Mouse (Mus musculus): Measurements from ENCODE around the gene Hist1h2bk. TPM values are rescaled to one million over a fixed set of nuclear protein-coding genes. Genes with fewer than 3 reads are reported as not detected.
"Not testable (repeated sequence)": the region's sequence is repeated elsewhere in the genome, so short reads cannot be mapped to it uniquely, and the experiment has no call there.

Gene Hist1h2bk
- polyA plus RNA-seq, 1 experiment from 2014 or later: 8.2 TPM

GRCm38 (mm10) chr13:22084140-22084539 lies 48.5 kb downstream of the Hist1h2bk start, which contains the start of gene Vmn1r188:
Gene Vmn1r188 (plus strand): TSS chr13:22084440.
- not testable (repeated sequence) for H3K27ac ChIP-seq (ENCODE audit: low read length); H3K4me3 ChIP-seq (ENCODE audit: low read length); H3K9ac ChIP-seq (replicated peaks; ENCODE audit: low read length); H3K9me3 ChIP-seq (ENCODE audit: low read length); H3K36me3 ChIP-seq (ENCODE audit: insufficient read depth, low read length); H3K4me1 ChIP-seq (ENCODE audit: insufficient read depth, low read length); H3K4me2 ChIP-seq (replicated peaks; ENCODE audit: low read depth, low read length); ATAC-seq (ENCODE audit: low FRiP score, low TSS enrichment); H3K27me3 ChIP-seq (ENCODE audit: insufficient read depth, low read length)
- 83% methylated on average over 1 of the region's 1 CpGs for WGBS

Small RNA genes within 50 kb of the gene (microRNA-seq; reads per million reads assigned to microRNA genes)
- gene Gm26300 (not detected), gene Gm44390 (not detected), gene Gm44486 (not detected)

Other genes starting within 250 kb of the Hist1h2bk start
- gene Hist1h2an, start 248.7 kb upstream of the Hist1h2bk start, polyA plus RNA-seq (2015; fragmentation: Nextera tagmentation; extraction: Ambion mirVana): 3.4 and 6.0 TPM in 2 replicates
- gene Hist1h2bp, start 248.4 kb upstream of the Hist1h2bk start, polyA plus RNA-seq (2015; fragmentation: Nextera tagmentation; extraction: Ambion mirVana): 2.0 and 2.2 TPM in 2 replicates
- gene Hist1h2bq, start 225.7 kb upstream of the Hist1h2bk start, polyA plus RNA-seq (2015; fragmentation: Nextera tagmentation; extraction: Ambion mirVana): 22.0 and 25.6 TPM in 2 replicates
- gene Hist1h2ao, start 225.4 kb upstream of the Hist1h2bk start, polyA plus RNA-seq (2015; fragmentation: Nextera tagmentation; extraction: Ambion mirVana): 2.1 TPM in 1 of 2 replicates, not detected in the other
- not detected in 2 replicates for gene Hist1h4m, start 224.1 kb upstream of the Hist1h2bk start, polyA plus RNA-seq (2015; fragmentation: Nextera tagmentation; extraction: Ambion mirVana)
- 13.6 and 14.5 TPM in 2 replicates for gene Hist1h4n, start 203.7 kb upstream of the Hist1h2bk start, polyA plus RNA-seq (2015; fragmentation: Nextera tagmentation; extraction: Ambion mirVana)
- 2,785 and 3,191 TPM in 2 replicates for gene Hist1h2ap, start 202.4 kb upstream of the Hist1h2bk start, polyA plus RNA-seq (2015; fragmentation: Nextera tagmentation; extraction: Ambion mirVana)
- 22.6 and 26.0 TPM in 2 replicates for gene Hist1h2br, start 202.1 kb upstream of the Hist1h2bk start, polyA plus RNA-seq (2015; fragmentation: Nextera tagmentation; extraction: Ambion mirVana)
- 11.6 and 13.7 TPM in 2 replicates for gene Zfp184, start 90.8 kb upstream of the Hist1h2bk start, polyA plus RNA-seq (2015; fragmentation: Nextera tagmentation; extraction: Ambion mirVana)
- 0.15 and 0.26 TPM in 2 replicates for gene Pom121l2, start 54.7 kb upstream of the Hist1h2bk start, polyA plus RNA-seq (2015; fragmentation: Nextera tagmentation; extraction: Ambion mirVana)
- gene Prss16, start 26.1 kb upstream of the Hist1h2bk start, polyA plus RNA-seq (2015; fragmentation: Nextera tagmentation; extraction: Ambion mirVana): 0.32 and 0.97 TPM in 2 replicates
- gene Hist1h2ah, start 302 bp upstream of the Hist1h2bk start, polyA plus RNA-seq (2015; fragmentation: Nextera tagmentation; extraction: Ambion mirVana): 7.8 and 9.2 TPM in 2 replicates
- gene Hist1h4i, start 5.5 kb downstream of the Hist1h2bk start, polyA plus RNA-seq (2015; fragmentation: Nextera tagmentation; extraction: Ambion mirVana): 29.5 and 30.5 TPM in 2 replicates
- 49.8 and 53.1 TPM in 2 replicates for gene Hist1h2ag, start 7.1 kb downstream of the Hist1h2bk start, polyA plus RNA-seq (2015; fragmentation: Nextera tagmentation; extraction: Ambion mirVana)
- 20.2 and 21.5 TPM in 2 replicates for gene Hist1h2bj, start 7.3 kb downstream of the Hist1h2bk start, polyA plus RNA-seq (2015; fragmentation: Nextera tagmentation; extraction: Ambion mirVana)
- gene Vmn1r188, start 48.6 kb downstream of the Hist1h2bk start, polyA plus RNA-seq (2015; fragmentation: Nextera tagmentation; extraction: Ambion mirVana): not detected in 2 replicates
- not detected in 2 replicates for gene Vmn1r189, start 70.0 kb downstream of the Hist1h2bk start, polyA plus RNA-seq (2015; fragmentation: Nextera tagmentation; extraction: Ambion mirVana)
- not detected in 2 replicates for gene Vmn1r191, start 148.1 kb downstream of the Hist1h2bk start, polyA plus RNA-seq (2015; fragmentation: Nextera tagmentation; extraction: Ambion mirVana)
- not detected in 2 replicates for gene Vmn1r192, start 155.3 kb downstream of the Hist1h2bk start, polyA plus RNA-seq (2015; fragmentation: Nextera tagmentation; extraction: Ambion mirVana)
- gene Vmn1r193, start 187.3 kb downstream of the Hist1h2bk start, polyA plus RNA-seq (2015; fragmentation: Nextera tagmentation; extraction: Ambion mirVana): not detected in 2 replicates
- not detected in 2 replicates for gene Vmn1r194, start 208.3 kb downstream of the Hist1h2bk start, polyA plus RNA-seq (2015; fragmentation: Nextera tagmentation; extraction: Ambion mirVana)
- not detected in 2 replicates for gene Vmn1r195, start 234.7 kb downstream of the Hist1h2bk start, polyA plus RNA-seq (2015; fragmentation: Nextera tagmentation; extraction: Ambion mirVana)

All from kidney, embryonic 16.5 days (tissue).